Mouse (Mus musculus) embryonic fibroblast, embryonic 13.5 days (primary cell): ENCODE measurements at regions not wholly inside any gene's neighbourhood (a gene's known extent, or its start where the extent isn't known, plus 50 kb on each side); places are given as distances from the start of the nearest gene placed in this dataset.

ENCODE experiments used
- H3K27ac ChIP-seq: 2 replicates; pipeline ENCODE4 v1.5.1; 2012; ENCODE audit warnings: low read length, control low read depth, inconsistent platforms; ENCODE audit not compliant: insufficient read depth
- H3K4me1 ChIP-seq: 2 replicates; pipeline ENCODE4 v1.6.1; 2011; ENCODE audit warnings: low read length; ENCODE audit not compliant: control insufficient read depth, insufficient read depth
- H3K4me3 ChIP-seq: 2 replicates; pipeline ENCODE4 v1.5.1; 2011; ENCODE audit warnings: mild to moderate bottlenecking, control low read depth, low read length; ENCODE audit not compliant: insufficient read depth
- CTCF ChIP-seq: IDR thresholded peaks from 2 replicates; pipeline ENCODE4 v1.5.1; 2011; ENCODE audit warnings: mild to moderate bottlenecking, control low read depth, low read length, moderate library complexity, borderline replicate concordance; ENCODE audit not compliant: insufficient read depth
- POLR2A ChIP-seq: IDR thresholded peaks from 2 replicates; pipeline ENCODE4 v1.6.1; 2011; ENCODE audit warnings: low read depth, mild to moderate bottlenecking, control low read depth, low read length, moderate library complexity

DNA sequence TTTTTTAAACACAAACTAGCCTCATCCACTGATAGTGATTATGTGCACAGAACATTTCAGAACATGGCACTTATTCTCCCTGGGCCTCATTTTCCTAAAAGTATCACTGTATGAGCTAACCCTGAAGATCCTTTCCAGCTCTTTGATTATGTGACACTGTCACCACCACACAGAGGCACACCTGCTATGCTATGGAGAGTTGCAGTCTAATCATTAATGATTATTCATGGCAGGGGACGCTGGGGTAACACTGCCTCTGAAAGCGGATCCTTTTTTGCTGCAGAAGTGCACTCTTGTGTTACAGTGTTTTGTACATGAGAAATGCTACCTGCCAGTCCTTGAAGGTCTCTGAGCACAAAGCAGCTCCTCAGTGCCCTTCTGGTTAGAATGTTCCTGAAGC is 615.3 kb upstream of the Fbxo33 start:
- peaks cover 2% of the 10 kb centered on the region; the same call in 1 of the 2 replicates for H3K4me1 ChIP-seq
- no peak overlapping the region for H3K27ac ChIP-seq
- TF ChIP-seq CTCF (no peak), POLR2A (no peak)
- H3K4me3 ChIP-seq = no peak overlapping the region

DNA sequence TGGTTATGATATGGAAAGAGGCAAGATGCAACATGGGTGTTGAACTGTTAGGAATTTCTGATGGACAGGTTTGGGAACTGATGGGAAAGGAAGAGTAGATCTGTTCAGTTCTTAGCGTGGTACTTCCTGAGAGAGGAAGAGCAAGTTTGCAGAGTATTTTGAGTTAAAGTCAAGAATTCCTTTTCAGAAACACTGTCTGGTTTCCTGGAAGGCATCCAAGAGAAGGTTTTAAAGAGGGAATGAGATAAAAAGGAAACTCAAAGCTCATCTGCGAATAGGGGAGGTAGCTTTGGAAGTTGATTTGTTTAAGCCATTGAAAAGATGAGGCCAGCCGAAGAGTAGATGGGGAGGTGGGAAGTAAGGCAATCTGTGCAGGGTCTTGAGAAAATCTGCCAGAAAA is 603.4 kb upstream of the Fbxo33 start:
- Histone ChIP-seq H3K4me3 (no peak overlapping the region), H3K27ac (no peak overlapping the region), H3K4me1 (no peaks in the 10 kb centered on the region)
- TF ChIP-seq POLR2A = no peak
- no peak for TF ChIP-seq CTCF

DNA sequence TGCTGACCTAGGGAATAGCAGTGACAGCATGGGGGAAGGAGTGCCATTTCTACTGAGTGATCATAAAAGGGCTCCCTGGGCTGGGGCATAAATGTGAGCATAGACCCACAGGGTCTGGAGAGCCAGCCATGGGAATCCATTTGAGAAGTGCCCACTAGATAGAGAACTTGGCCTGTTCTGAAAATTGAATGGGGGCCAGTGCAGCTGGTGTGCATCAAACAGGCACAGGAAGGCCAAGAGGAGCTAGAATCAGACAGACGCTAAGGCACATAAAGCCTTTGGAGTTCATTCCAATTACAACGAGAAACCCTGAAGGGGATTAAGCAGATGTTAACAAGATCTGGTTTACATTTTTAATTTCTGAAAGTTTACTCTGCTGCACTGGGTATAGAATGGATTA is 602.9 kb upstream of the Fbxo33 start:
- H3K4me1 ChIP-seq = no peaks in the 10 kb centered on the region

DNA sequence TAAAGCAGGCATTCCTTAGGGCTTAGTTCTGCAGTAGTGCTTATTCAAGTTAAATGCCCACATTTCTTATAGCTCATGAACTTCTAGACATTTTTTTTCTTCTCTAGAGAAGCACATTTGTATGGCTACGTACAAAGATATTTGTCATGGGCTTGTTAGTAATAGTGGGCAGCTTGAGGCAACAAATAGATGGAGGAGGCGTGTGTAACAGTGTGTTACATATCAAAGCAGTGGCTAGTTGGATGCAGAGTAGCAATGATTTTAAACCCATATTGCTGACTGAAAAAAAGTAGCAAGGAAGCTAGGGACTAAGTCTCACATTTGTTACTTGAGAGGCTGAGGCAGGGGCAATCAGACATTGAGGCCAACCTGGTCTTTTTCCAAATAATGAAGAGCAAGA is 602.2 kb upstream of the Fbxo33 start:
- TF ChIP-seq POLR2A (no peak), CTCF (no peak)
- Histone ChIP-seq H3K27ac (no peak overlapping the region), H3K4me1 (no peaks in the 10 kb centered on the region), H3K4me3 (no peak overlapping the region)

More for the DNA sequence above, 602.9 kb upstream of the Fbxo33 start:
- Histone ChIP-seq H3K4me3 (no peak overlapping the region), H3K27ac (no peak overlapping the region)
- TF ChIP-seq CTCF (no peak), POLR2A (no peak)

DNA sequence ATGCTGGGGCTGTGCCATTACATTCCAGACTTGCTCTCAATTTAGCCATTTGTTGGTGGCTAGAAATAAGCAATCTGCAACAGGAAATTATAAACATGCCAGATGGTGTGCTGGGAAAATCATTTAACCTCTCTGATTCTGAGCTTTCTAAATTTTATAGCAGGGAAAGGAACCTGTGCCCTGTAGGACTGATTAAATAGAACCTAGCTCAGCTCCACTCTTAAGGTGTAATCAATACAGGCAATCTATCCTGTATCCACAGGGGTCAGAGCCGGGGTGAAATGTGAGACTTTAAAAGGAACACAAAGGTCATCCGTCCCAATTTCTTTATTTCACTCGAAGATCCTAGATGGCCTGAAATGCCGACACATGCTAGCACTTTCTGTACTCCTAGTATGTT is 596.4 kb upstream of the Fbxo33 start:
- H3K27ac ChIP-seq = no peak overlapping the region
- TF ChIP-seq CTCF (no peak), POLR2A (no peak)
- no peaks in the 10 kb centered on the region for H3K4me1 ChIP-seq
- no peak overlapping the region for H3K4me3 ChIP-seq

GRCm38 (mm10) chr12:59814356-59814755 is 594.8 kb upstream of the Fbxo33 start:
- TF ChIP-seq CTCF = no peak
- TF ChIP-seq POLR2A = no peak
- no peaks in the 10 kb centered on the region for H3K4me1 ChIP-seq
- no peak overlapping the region for H3K4me3 ChIP-seq

DNA sequence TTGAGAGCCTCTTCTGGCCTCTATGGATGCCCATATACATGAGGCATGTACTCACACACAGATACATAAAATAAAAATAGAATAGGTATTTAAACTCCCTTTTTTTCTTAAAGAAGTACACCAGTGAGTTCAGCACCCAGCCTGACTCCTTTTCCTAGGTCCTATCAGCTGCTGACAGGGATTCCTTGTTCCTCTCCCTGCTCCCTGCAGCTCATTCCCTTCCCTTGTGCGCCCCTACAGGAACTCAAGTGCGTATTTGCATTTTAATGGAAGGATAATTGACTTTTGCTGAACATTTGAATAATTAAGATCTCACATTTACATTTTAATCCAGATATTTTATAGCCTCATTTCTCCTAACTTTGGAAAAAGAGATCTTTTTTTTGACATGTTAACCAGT is 589.7 kb upstream of the Fbxo33 start:
- H3K27ac ChIP-seq = no peak overlapping the region
- no peak overlapping the region for H3K4me3 ChIP-seq
- H3K4me1 ChIP-seq = no peaks in the 10 kb centered on the region
- TF ChIP-seq CTCF (no peak), POLR2A (no peak)

More at GRCm38 (mm10) chr12:59814356-59814755, 594.8 kb upstream of the Fbxo33 start:
- H3K27ac ChIP-seq = no peak overlapping the region

DNA sequence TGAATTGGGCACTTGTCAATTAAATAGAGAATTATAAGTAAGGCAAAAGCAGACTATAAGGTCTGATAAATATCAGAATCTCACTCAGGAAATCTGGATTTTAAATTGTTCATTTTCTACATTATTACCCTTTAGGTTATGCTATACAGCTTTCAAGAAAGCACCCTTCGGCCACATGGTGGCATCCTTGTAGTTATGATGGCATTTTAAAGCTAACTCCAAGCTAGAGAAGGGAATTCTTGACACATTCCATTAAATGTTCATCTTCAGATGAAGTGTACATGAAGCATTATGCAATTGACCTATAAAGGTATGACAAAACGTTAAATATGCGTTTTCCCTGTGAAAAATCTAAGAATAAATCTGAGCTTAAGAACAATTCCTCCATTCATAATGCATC is 578.5 kb upstream of the Fbxo33 start:
- no peak overlapping the region for H3K4me3 ChIP-seq
- TF ChIP-seq CTCF (no peak), POLR2A (no peak)
- no peaks in the 10 kb centered on the region for H3K4me1 ChIP-seq
- no peak overlapping the region for H3K27ac ChIP-seq

GRCm38 (mm10) chr12:59791473-59791872 is 571.9 kb upstream of the Fbxo33 start:
- Histone ChIP-seq H3K4me3 (no peak overlapping the region), H3K27ac (no peak overlapping the region), H3K4me1 (no peaks in the 10 kb centered on the region)
- no peak for TF ChIP-seq POLR2A
- TF ChIP-seq CTCF = no peak

DNA sequence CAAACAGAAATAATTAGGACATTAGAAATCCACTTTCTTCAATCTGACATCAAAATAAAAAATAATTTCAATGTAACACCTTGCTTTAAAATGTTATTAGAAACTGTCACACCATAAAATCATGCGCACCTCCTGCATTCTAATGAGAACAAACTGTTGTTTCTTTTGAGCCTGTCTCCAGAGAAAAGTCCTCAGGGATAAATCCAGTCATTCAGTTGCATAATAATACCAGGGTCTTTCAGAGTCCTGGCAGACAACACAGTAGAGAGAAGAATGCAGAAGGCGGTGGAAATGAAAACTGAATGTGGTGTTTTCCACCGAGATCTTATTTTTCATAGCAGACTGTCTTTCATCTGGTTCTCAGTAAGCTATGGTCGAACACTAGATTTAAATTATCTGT is 567.3 kb upstream of the Fbxo33 start:
- TF ChIP-seq POLR2A (no peak), CTCF (no peak)
- no peaks in the 10 kb centered on the region for H3K4me1 ChIP-seq

GRCm38 (mm10) chr12:59770980-59771379 is 551.5 kb upstream of the Fbxo33 start:
- H3K4me3 ChIP-seq = no peak overlapping the region
- no peak overlapping the region for H3K27ac ChIP-seq
- H3K4me1 ChIP-seq = peaks cover 6% of the 10 kb centered on the region; the same call in 1 of the 2 replicates
- TF ChIP-seq CTCF = no peak
- no peak for TF ChIP-seq POLR2A

More for the DNA sequence above, 567.3 kb upstream of the Fbxo33 start:
- Histone ChIP-seq H3K4me3 (no peak overlapping the region), H3K27ac (no peak overlapping the region)

DNA sequence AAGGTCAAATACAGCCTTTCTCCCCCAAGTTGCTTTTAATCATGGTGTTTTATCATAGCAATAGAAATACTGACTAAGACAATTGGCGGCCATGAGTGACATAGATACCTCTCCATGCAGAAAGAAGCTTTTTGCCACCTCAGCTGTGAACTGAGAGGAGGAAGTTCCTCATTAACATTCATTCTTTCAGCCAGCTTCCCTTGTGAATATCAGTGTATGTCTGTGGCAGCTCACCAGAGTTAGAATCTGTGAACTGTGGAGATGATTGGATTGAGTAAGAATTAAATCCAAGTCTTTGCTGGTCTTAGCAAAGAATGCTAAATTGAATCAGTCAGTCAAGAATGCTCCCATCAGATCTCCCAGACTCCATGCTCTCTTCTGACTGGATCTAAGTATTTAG is 542.7 kb upstream of the Fbxo33 start:
- TF ChIP-seq CTCF = no peak
- no peak for TF ChIP-seq POLR2A
- Histone ChIP-seq H3K4me1 (no peaks in the 10 kb centered on the region), H3K27ac (no peak overlapping the region)

More for the DNA sequence above, 542.7 kb upstream of the Fbxo33 start:
- H3K4me3 ChIP-seq = no peak overlapping the region
